Mouse (Mus musculus) NIH3T3 (cell line): ENCODE measurements around the gene Zdhhc9.
"Not testable (repeated sequence)": the region's sequence is repeated elsewhere in the genome, so short reads cannot be mapped to it uniquely, and the experiment has no call there.

ENCODE experiments used
- DNase-seq: peaks from one replicate; pipeline ENCODE4 v3.0.0-alpha.2; 2012; ENCODE audit warnings: low read depth

Zdhhc9 gene

GRCm38 (mm10) chrX:48208519-48209185, at the start of gene Zdhhc9:
Zdhhc9 (minus strand) TSS chrX:48208878.
- peak; percentile 90 for DNase-seq

GRCm38 (mm10) chrX:48257011-48257410, 48.3 kb upstream of the Zdhhc9 start:
- DNase-seq, result peak; percentile 3

- DNase-seq, result peak; percentile 96
Observed at GRCm38 (mm10) chrX:48256468-48257007, 47.9 kb upstream of the Zdhhc9 start, which contains the start of gene Utp14a. Utp14a (plus strand) TSS chrX:48256862.

GRCm38 (mm10) chrX:48255830-48256428, 47.3 kb upstream of the Zdhhc9 start:
- peak; percentile 11 for DNase-seq

GRCm38 (mm10) chrX:48234417-48234816, 25.7 kb upstream of the Zdhhc9 start:
- DNase-seq, result peak; percentile 8

GRCm38 (mm10) chrX:48226225-48226624, 17.5 kb upstream of the Zdhhc9 start:
- no peak for DNase-seq

- no peak for DNase-seq
Observed at GRCm38 (mm10) chrX:48222706-48223105, 14.0 kb upstream of the Zdhhc9 start.

- DNase-seq, result no peak
Observed at GRCm38 (mm10) chrX:48219468-48219867, 10.8 kb upstream of the Zdhhc9 start.

- DNase-seq, result not testable (repeated sequence)
Observed at GRCm38 (mm10) chrX:48209746-48210145, 1.1 kb upstream of the Zdhhc9 start.

GRCm38 (mm10) chrX:48207761-48208487, 754 bp downstream of the Zdhhc9 start:
- DNase-seq, result peak; percentile 55

GRCm38 (mm10) chrX:48204469-48204868, 4.2 kb downstream of the Zdhhc9 start:
- DNase-seq, result no peak

- no peak for DNase-seq
Observed at GRCm38 (mm10) chrX:48203763-48204162, 4.9 kb downstream of the Zdhhc9 start.

- DNase-seq, result no peak
Observed at GRCm38 (mm10) chrX:48202995-48203394, 5.7 kb downstream of the Zdhhc9 start.

- DNase-seq, result no peak
Observed at GRCm38 (mm10) chrX:48202436-48202835, 6.2 kb downstream of the Zdhhc9 start.

GRCm38 (mm10) chrX:48201973-48202372, 6.7 kb downstream of the Zdhhc9 start:
- no peak for DNase-seq

GRCm38 (mm10) chrX:48200699-48201098, 8.0 kb downstream of the Zdhhc9 start:
- DNase-seq, result no peak

GRCm38 (mm10) chrX:48199026-48199425, 9.7 kb downstream of the Zdhhc9 start:
- DNase-seq, result no peak

- DNase-seq, result no peak
Observed at GRCm38 (mm10) chrX:48197856-48198255, 10.8 kb downstream of the Zdhhc9 start.

- no peak for DNase-seq
Observed at GRCm38 (mm10) chrX:48193235-48194152, 15.2 kb downstream of the Zdhhc9 start.

GRCm38 (mm10) chrX:48191261-48191660, 17.4 kb downstream of the Zdhhc9 start:
- no peak for DNase-seq

- DNase-seq, result no peak
Observed at GRCm38 (mm10) chrX:48184703-48185102, 24.0 kb downstream of the Zdhhc9 start.

- no peak for DNase-seq
Observed at GRCm38 (mm10) chrX:48181844-48182243, 26.8 kb downstream of the Zdhhc9 start.
